Mouse (Mus musculus) C2C12 (cell line): ENCODE data around the gene Syce1.

Experiments
- CEBPB ChIP-seq: IDR thresholded peaks from one replicate; pipeline ENCODE4 v1.6.1; 2011; ENCODE audit warnings: low read depth, mild to moderate bottlenecking, control low read depth, moderate library complexity
- CTCF ChIP-seq: IDR thresholded peaks from one replicate; pipeline ENCODE4 v1.5.1; 2011; ENCODE audit not compliant: control insufficient read depth, insufficient read depth, insufficient read length
- MAX ChIP-seq: IDR thresholded peaks from one replicate; pipeline ENCODE4 v1.6.1; 2011; ENCODE audit warnings: mild to moderate bottlenecking, control low read depth
- USF1 ChIP-seq: IDR thresholded peaks from one replicate; pipeline ENCODE4 v1.6.1; 2011; ENCODE audit warnings: low read depth, mild to moderate bottlenecking, control low read depth, moderate library complexity

DNA sequence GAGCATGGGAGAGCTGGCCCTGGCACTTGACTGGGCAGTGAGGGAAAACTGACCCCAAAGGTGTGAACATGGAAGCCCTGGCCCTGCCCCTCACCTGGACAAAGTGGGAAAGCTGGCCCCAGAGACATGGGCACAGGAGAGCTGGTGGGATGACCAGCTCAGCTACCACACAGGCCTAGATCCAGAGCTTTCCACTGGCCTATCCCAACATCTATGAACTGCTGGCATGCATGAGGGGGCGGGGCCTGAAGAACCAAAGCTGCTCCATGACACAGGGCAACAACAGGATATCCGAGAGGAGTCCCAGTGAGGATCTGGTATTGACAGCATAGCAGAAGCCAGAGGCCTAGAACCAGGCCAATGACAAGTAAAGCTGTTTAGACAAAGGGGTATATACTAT is 10.6 kb upstream of the Syce1 start:
- TF ChIP-seq CTCF (no peak), USF1 (no peak), MAX (no peak), CEBPB (no peak)
